Mouse (Mus musculus): ENCODE measurements at regions not wholly inside any gene's neighbourhood (a gene's known extent, or its start where the extent isn't known, plus 50 kb on each side); places are given as distances from the start of the nearest gene placed in this dataset.

DNA sequence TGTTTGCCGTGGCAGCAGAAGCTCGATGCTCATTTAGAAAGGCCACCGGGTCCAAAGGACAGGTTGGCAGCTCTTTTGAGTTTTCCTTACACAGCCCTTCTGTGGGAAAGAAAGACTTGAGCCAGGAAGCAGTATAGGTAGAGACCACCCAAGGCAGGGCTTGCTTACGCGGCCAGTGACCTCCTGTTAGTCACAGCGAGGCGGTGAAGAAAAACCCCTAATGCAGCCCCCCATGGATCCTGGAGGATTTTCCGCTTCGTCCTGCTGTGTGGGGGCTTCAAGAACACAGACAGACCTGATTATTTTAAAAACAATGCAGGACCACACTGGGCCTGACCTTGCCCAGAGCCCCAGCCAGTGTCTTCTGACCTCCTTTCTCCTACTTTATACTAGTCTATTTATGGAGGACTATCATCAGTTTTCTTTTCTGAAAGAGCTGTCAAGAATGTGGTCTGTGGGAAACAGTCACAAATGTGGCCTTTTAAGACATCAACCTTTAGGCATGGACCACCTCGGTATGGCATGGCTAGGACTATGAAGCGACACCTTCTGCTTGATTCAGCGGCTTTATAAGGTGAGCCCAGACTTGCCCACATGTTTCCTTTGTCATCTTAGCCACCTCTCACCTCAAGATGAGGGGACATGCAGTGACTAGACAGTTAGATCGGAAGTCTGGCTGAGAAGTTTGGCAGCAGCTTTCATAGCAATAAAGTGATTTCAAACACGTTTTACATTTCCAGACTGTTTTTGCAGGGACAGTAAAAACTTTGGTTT is 274.3 kb downstream of the 1700129C05Rik start:
- dilution Hi-C loops (cut with MboI; ENCODE audit: extremely low pct_ligation_motif_present, extremely low pct_unique_long_range_greater_than_20kb, low sequenced_read_pairs), result no loop called here
- no peak for DNase-seq (ENCODE audit: extremely low read depth)
- Histone ChIP-seq H3K79me2 (replicated peaks; ENCODE audit: control insufficient read depth, extremely low read depth, insufficient read depth, poor library complexity, severe bottlenecking) (no peaks in the 10 kb centered on the region), H3K9me3 (replicated peaks; ENCODE audit: low read length) (no peaks in the 10 kb centered on the region), H3K4me3 (replicated peaks in 1 of 3; ENCODE audit: low read depth in 2 of 3, low read length in 2 of 3, poor library complexity in 1 of 3) (no peak overlapping the region), H3K4me2 (ENCODE audit: insufficient read depth, low read depth, poor library complexity, severe bottlenecking) (no peak overlapping the region; the same call in 1 of the 2 replicates), H3K4me1 (ENCODE audit: control insufficient read depth in 1 of 2, insufficient read depth in 2 of 2) (0 out of 4 replicates have a peak, but pooled peaks cover 0 to 5% of the 10 kb centered on the region in 2 experiments), H3K27me3 (replicated peaks) (no peaks in the 10 kb centered on the region), H3K36me3 (replicated peaks in 1 of 2; ENCODE audit: control insufficient read depth in 1 of 2, insufficient read depth in 1 of 2, low read length in 1 of 2) (no peaks in the 10 kb centered on the region), H3K27ac (ENCODE audit: insufficient read depth, low read depth) (no peak overlapping the region), H3K9ac (ENCODE audit: insufficient read depth, low read depth) (no peak overlapping the region)
- in situ Hi-C loops (cut with MboI; ENCODE audit: low pct_ligation_motif_present, low pct_unique_long_range_greater_than_20kb, low sequenced_read_pairs), result no loop called here
- TF ChIP-seq MYC (IDR thresholded peaks at IDR 0.05; ENCODE audit: low read depth, low read length) (no peak), KAT2A (IDR thresholded peaks at IDR 0.05; ENCODE audit: insufficient replicate concordance, low read length) (no peak), ZMIZ1 (IDR thresholded peaks at IDR 0.05; ENCODE audit: low read depth, low read length) (no peak), ZKSCAN1 (IDR thresholded peaks at IDR 0.05; ENCODE audit: borderline replicate concordance, low read depth, low read length) (no peak), MAX (IDR thresholded peaks at IDR 0.05; ENCODE audit: low read length) (no peak), EP300 (IDR thresholded peaks at IDR 0.05; ENCODE audit: low read length) (no peak), CTCF (conservative IDR thresholded peaks at IDR 0.05 in 1 of 2, IDR thresholded peaks at IDR 0.05 in 1 of 2; ENCODE audit: low read depth in 2 of 2, low read length in 2 of 2) (no peak), NRF1 (IDR thresholded peaks at IDR 0.05; ENCODE audit: low read depth, low read length) (no peak), TCF12 (IDR thresholded peaks at IDR 0.05; ENCODE audit: low read depth, low read length) (no peak), HCFC1 (IDR thresholded peaks at IDR 0.05; ENCODE audit: low read depth, low read length) (no peak), GABPA (IDR thresholded peaks at IDR 0.05; ENCODE audit: insufficient replicate concordance, low read depth, low read length) (no peak), MXI1 (IDR thresholded peaks at IDR 0.05; ENCODE audit: low read depth, low read length) (no peak)

DNA sequence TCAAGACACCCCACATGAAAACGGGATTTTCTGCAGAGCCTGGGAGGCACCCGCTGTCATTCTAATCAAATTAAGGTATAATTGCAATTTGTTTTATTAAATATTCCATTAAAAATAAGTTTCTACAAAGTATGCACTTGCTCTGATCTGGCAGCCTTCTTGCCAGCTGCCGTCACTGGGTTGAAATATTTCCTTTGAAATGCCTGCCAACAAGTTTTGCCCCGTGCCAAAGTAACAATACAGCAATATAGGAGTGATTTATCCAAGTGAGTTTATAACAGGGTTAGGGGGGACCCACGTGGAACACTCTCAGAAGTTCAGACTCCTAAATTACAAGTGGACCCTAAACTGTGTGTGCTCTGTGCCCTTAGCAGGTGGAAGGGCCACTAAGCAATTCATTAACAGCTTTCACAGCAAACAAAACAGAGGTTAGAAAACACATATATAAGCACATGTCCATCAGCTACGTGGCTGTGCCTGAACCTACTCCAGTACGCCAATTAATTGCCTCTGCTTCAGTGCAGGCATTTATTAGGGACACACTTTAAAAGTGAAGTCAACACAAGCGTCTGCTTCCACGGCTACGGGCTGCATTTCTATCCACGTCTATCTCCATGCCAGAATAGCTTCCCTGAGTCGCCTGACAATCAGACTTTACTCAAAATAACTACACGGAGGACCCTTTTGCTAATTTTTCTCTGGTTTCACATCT is 275.1 kb downstream of the 1700129C05Rik start:
- no peak for DNase-seq (ENCODE audit: extremely low read depth)
- H3K9me3 ChIP-seq (replicated peaks; ENCODE audit: low read length), result no peaks in the 10 kb centered on the region
- dilution Hi-C loops (cut with MboI; ENCODE audit: extremely low pct_ligation_motif_present, extremely low pct_unique_long_range_greater_than_20kb, low sequenced_read_pairs), result no loop called here
- TF ChIP-seq SMC3 (IDR thresholded peaks at IDR 0.05; ENCODE audit: low read depth, low read length) (no peak), UBTF (IDR thresholded peaks at IDR 0.05; ENCODE audit: low read depth, low read length) (no peak), KAT2A (IDR thresholded peaks at IDR 0.05; ENCODE audit: insufficient replicate concordance, low read length) (no peak), CTCF (conservative IDR thresholded peaks at IDR 0.05 in 1 of 2, IDR thresholded peaks at IDR 0.05 in 1 of 2; ENCODE audit: low read depth in 2 of 2, low read length in 2 of 2) (no peak), MAZ (IDR thresholded peaks at IDR 0.05; ENCODE audit: low read depth, low read length) (no peak), MAFK (IDR thresholded peaks at IDR 0.05; ENCODE audit: insufficient replicate concordance, low read length) (no peak), CHD2 (IDR thresholded peaks at IDR 0.05; ENCODE audit: low read length) (no peak), E2F4 (IDR thresholded peaks at IDR 0.05; ENCODE audit: insufficient replicate concordance, low read depth, low read length) (no peak), SIN3A (IDR thresholded peaks at IDR 0.05; ENCODE audit: low read length) (no peak), HCFC1 (IDR thresholded peaks at IDR 0.05; ENCODE audit: low read depth, low read length) (no peak), BHLHE40 (IDR thresholded peaks at IDR 0.05; ENCODE audit: low read depth, low read length) (no peak), ZNF384 (IDR thresholded peaks at IDR 0.05; ENCODE audit: low read depth, low read length) (no peak), ZKSCAN1 (IDR thresholded peaks at IDR 0.05; ENCODE audit: borderline replicate concordance, low read depth, low read length) (no peak), MYC (IDR thresholded peaks at IDR 0.05; ENCODE audit: low read depth, low read length) (no peak), JUN (IDR thresholded peaks at IDR 0.05; ENCODE audit: insufficient read depth, low read depth, low read length) (no peak), IRF4 (IDR thresholded peaks at IDR 0.05; ENCODE audit: low read depth, low read length) (no peak), MAX (IDR thresholded peaks at IDR 0.05; ENCODE audit: low read length) (no peak), GABPA (IDR thresholded peaks at IDR 0.05; ENCODE audit: insufficient replicate concordance, low read depth, low read length) (no peak)
- no peaks in the 10 kb centered on the region for H3K79me2 ChIP-seq (replicated peaks; ENCODE audit: control insufficient read depth, extremely low read depth, insufficient read depth, poor library complexity, severe bottlenecking)
- no peak overlapping the region for H3K4me3 ChIP-seq (replicated peaks in 1 of 3; ENCODE audit: low read depth in 2 of 3, low read length in 2 of 3, poor library complexity in 1 of 3)
- H3K27me3 ChIP-seq (replicated peaks), result no peaks in the 10 kb centered on the region
- no peak overlapping the region for H3K27ac ChIP-seq (ENCODE audit: insufficient read depth, low read depth)
- H3K4me1 ChIP-seq (ENCODE audit: control insufficient read depth in 1 of 2, insufficient read depth in 2 of 2), result 0 out of 4 replicates have a peak, but pooled peaks cover 0 to 5% of the 10 kb centered on the region in 2 experiments
- H3K4me2 ChIP-seq (ENCODE audit: insufficient read depth, low read depth, poor library complexity, severe bottlenecking), result peak overlapping the region; percentile 11; the same call in 1 of the 2 replicates
- no peak overlapping the region for H3K9ac ChIP-seq (ENCODE audit: insufficient read depth, low read depth)
- in situ Hi-C loops (cut with MboI; ENCODE audit: low pct_ligation_motif_present, low pct_unique_long_range_greater_than_20kb, low sequenced_read_pairs), result no loop called here
- no peaks in the 10 kb centered on the region for H3K36me3 ChIP-seq (replicated peaks in 1 of 2; ENCODE audit: control insufficient read depth in 1 of 2, insufficient read depth in 1 of 2, low read length in 1 of 2)

All from CH12.LX (cell line).